Mouse (Mus musculus): ENCODE data around the gene Ocrl.

The Ocrl gene

DNA sequence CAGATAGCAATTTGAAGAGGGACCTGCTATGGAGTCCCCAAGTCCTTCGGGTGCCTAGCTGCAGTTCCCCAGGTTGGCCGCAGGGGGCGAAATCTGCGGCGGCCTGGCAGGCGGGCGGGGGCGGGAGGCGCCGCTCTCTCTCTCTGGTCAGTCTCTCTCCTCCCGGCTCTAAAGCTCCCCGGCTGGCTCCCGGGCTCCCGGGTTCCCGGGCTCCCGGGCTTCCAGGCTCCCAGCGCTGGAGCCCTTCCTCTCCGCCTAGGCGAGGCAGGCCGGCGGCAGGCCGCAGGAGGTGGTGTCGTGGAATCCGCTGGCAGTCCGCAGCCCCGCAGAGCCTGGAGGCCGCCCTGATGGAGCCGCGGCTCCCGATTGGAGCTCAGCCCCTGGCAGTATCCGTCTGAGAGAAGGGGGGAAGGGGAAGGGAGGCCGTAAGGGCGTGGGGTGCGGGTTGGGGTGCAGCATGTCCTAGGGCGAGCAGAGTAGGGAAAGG, at the start of gene Ocrl:
TSS of gene Ocrl (plus strand) at position 82 of the 487 bp plus-strand sequence.
- DNase-seq (ENCODE audit: low read depth, low spot score) = peak; percentile 46

DNA sequence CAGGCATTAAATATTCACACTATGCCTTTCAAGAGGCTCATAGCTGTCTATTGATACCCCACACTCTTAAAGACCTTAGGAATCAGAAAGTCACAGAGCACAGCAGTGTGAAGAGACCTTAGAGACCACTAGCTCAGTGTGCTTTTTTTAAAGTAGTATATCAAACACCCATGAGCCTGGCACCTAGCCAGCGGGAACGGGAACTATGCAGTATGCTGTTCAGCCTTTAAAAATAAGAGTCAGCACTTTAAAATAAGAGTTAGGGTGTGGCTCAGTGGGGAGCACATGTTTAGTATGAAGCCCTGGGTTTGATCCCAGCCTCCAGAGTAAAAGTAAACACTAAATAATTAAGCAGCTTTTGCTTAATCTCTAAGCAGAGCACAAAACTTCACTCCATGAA, 32.1 kb upstream of the Ocrl start:
- DNase-seq (ENCODE audit: low read depth, low spot score) = no peak

DNA sequence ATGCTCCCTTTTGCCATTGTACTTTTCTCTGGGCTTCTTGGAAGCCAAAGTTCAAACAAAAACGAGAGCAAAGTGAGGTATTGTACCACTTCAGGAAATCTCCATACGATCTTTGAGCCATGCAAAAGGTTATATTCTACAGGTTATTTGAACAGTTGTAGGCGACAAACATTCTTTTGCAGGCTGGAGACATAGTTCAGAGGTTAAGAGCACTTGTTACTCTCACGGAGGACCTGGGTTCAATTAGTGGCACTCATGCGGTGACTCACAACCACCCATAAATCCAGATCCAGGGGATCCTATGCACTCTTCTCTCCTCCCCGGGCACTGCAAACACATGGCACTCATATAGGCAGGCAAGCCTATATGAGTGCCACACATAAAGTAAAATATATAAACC, 29.4 kb upstream of the Ocrl start:
- no peak for DNase-seq (ENCODE audit: low read depth, low spot score)

DNA sequence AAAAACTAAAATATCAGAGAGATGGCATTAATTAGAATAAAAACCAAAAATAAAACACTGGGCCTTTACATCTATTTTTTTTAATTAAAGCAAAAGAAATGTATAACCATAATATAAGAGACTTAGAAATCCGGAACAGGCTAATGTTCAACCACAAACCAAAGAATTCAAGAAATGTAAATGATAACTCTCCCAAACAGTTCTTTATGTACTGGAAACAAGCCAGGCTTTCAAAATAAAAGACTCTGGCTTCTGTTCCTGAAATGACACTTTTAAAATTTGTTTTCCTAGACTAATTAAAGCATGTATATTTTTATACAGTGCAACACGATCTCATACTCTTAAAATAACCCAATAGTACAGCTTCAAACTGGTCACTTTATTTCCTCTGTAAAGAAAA, 24.8 kb upstream of the Ocrl start:
- no peak for DNase-seq (ENCODE audit: low read depth, low spot score)

DNA sequence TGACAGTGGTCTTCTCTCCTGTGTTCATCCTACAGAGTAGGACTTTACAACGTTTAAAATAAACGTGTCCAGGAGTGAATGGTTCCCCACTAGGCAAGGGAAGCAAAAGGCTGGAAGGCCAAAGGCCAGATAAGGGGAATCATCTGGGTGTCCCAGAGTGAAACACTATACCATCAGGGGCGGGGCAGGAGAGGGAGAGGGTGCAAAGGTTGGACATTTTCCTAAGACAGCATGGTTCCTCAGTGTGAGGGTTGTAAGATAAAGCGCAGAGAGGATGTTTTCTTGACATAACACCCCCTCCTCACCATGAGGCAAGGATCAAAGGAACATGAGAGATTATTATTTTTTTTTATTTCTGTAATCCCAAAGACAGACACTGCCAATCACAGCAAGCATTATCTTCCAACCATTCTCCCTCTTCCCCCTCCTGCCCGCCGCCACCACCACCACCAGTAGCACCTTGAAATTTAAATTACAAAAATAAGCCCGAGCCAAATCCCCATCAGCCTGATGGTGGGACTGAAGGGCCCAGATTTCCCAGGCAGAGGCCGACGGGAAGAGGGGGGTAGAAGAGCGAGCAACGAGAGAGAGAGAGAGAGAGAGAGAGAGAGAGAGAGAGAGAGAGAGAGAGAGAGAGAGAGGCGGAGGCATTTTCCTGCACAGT, 20.8 kb upstream of the Ocrl start:
- DNase-seq (ENCODE audit: low read depth, low spot score) = peak; percentile 8

DNA sequence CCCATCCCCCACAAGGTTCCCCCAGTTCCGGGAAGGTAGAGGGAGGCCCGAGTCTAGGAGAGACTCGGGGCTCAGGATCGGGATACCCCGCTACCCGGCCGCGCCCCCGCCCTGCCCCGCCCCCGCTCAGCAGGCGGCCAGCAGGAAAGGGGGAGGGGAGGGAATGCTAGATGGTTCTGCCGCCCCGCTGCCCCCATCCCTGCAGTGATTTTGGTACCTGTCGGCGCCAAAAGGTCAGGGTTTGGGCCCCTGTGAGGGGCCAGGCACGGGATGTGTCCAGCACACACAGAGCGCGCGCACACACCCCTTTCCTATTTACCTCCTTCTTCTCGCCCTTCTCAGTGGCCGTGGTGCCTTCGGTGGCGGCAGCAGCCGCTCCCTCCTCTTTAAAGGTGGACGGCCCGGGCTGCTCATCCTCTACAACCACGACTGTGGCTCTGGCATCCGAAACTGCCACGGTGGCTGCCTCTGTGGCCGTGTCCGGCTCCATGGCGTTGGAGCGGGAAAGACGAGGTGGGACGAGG, 20.2 kb upstream of the Ocrl start:
- no peak for DNase-seq (ENCODE audit: low read depth, low spot score)

DNA sequence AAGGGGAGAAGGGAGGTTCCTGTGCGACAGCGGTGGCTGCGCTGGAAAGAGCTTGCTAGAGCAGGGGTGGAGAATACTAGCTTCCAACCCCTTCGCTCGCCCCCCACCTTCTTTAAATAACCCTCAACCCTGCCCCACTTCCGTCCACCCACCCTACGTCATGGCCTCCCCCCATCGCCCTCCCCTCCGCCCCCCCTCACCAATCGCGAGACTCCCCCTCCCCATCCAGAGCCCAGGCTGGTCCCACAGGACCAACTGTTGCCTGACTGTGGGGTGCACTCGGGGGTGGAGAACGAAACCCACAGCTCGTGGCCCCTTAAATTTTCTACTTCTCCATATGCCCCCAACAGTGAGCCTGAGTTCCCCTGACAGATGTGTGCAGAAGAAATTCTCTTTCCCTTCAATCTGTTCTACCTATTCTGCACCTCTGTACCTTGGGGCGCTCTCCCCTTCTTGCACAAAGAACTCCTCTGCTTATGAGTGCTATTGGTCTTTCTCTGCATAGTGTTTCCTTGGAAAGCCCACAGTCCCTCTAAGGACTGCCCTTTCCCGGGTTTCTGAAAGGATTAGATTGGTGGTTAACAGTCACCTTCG, 19.7 kb upstream of the Ocrl start, which contains the start of gene Smarca1:
TSS of gene Smarca1 (minus strand) at position 544 of the 594 bp plus-strand sequence.
- no peak for DNase-seq (ENCODE audit: low read depth, low spot score)

DNA sequence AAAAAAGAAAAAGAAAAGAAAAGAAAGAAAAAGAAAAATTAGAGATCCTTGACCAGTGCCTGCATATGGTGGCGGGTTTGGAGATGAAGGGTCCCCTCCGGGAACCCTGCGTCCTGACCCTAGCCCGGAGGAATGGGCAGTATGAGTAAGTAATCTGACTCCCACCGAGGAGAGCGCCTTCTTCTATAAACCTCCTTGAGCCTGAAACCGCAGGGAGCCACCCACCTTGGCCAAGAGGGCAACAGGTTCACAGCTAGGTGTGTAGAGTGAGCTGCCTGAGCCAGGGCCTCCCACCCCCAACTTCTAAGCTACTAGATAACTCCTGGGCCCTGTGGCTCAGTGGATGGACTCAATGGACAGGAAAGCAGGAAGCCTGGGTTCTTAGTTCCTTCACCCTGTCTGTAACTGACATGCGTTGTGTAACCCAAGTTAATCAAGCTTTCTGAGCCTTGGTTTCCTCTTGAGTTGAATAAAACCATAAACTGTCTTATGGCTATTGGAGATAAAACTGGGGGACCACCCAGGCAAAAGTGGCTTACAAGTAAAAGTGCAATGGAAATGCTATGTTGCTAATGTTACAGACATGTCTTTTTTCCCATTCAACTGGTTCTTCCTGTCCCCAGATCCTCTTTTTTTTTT, 836 bp downstream of the Ocrl start:
- DNase-seq (ENCODE audit: low read depth, low spot score) = no peak

DNA sequence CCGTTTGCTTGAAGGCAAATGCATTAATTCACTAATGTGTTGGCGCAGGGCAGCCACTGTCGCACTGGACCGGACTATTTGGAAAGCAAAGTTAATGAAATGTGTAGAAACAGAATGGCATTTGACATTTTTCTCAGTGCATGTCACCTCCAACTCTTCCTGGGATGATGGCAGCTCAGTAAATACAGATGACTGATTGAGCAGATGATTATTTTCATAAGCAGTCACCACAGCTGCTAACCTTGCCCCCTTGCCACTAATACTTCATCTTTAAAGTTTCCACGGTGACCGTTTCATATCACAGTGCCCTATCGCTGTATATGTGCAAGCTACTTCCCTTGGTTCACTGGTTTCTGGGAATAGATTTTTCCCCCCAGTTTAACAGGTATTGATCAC, 1.4 kb downstream of the Ocrl start:
- DNase-seq (ENCODE audit: low read depth, low spot score) = no peak

DNA sequence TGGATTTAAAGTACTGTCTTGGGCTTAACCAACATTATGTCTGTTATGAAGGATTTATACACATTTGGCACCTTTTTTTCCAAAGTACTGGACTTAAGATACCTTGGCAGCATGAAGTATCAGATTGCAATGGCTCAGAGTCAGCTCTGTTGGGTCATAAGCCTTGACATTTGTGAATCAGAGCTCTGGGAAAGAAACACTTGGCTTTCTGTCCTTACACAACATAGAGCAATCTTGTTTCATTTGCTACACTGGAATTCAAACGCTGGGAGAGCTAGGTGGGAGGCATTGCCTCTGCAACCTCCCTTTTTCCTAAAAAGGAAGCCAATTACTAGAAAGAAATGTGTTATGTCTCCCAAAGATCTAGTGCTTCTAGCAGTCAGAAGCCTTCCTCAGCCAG, 4.6 kb downstream of the Ocrl start:
- peak; percentile 39 for DNase-seq (ENCODE audit: low read depth, low spot score)

DNA sequence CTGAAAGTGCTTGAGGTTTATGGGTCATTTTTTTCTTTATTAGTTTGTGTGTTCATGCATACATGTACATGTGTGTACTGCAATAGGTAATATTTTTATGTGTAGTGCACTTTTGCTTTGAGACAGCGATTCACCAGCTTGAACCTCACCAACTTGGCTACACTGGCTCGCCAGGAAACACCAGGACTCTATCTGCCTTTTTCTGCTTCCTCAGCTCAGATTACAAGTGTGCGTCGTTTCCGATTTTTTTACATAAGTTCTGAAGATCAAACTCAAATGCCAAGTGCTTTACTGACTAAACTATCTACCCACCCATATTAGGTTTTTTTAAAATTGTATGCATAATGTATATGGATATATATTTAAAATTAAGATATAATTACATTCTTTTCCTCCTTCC, 8.4 kb downstream of the Ocrl start:
- DNase-seq (ENCODE audit: low read depth, low spot score) = no peak

DNA sequence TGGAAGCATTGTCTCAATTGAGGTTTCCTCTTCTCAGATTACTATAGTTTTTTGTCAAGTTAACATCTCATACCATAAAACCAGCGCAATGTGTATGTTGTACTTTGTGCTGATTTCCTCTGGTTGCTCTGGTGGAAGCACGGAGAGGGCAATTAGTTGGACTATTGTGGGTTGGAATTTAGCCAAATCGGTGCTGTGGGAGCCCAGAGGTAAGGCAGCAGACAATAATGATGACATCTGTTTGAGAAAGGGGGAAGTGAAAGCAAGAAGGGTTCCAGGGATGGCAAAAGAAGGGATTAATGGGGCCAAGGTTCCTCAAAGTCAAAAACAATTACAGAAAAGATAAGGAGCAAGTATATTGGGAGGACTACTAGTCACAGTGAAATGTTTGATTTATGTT, 15.8 kb downstream of the Ocrl start:
- DNase-seq (ENCODE audit: low read depth, low spot score) = no peak

DNA sequence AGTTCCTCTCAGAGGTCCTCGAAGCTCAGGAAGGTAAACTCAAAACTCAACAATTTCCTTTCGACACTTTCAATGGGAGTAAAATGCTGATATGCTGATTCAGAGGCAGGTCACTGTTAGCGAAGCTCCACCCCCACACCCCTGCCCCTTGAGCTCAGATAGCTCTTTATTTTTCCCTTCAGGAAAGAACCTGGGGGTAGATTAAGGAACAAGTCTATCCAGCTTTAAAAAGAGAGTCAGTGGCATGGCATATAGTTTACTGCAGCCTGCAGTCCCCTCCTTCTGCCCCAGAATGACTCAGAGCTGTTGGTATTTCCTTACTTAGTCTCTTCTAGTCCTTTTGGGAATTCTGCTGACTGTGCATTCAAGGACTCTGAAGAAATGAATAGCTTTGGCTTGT, 18.3 kb downstream of the Ocrl start:
- DNase-seq (ENCODE audit: low read depth, low spot score) = no peak

DNA sequence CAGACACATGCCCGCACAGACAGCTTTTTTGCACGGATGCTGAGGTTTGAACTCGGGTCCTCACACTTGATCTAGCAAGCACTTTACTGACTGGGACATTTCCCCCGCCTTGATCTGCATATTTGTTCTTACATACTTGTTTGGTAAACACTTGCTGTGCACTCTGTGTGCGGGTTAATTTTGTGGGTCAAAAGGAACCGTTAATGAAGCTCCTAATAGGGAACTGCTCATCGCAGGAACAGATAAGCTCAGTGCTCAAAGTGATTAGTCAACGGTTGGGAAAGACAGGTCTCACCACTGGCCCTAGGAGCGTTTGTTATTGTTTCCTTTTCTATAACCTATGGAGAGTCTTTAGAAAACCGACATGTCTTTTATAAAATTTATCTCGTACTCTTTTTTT, 22.2 kb downstream of the Ocrl start:
- no peak for DNase-seq (ENCODE audit: low read depth, low spot score)

DNA sequence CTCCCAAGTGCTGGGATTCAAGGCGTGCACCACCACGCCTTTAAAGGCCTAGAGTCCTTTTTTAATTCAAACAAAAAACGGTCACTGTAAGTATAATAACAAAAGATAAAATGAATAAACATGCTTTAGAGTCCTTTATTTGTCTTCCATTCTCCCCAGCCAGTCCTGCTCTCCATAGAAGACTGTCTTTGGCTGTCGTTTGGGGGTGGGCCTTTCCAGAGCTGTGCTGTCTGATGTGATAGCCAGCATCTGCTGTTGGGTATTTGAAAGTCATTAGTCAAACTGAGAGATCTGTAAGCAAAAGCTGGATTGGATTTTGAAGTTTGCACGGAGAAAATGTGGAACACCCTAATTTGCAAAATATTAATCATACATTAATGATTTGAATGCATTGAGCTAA, 24.7 kb downstream of the Ocrl start:
- no peak for DNase-seq (ENCODE audit: low read depth, low spot score)

DNA sequence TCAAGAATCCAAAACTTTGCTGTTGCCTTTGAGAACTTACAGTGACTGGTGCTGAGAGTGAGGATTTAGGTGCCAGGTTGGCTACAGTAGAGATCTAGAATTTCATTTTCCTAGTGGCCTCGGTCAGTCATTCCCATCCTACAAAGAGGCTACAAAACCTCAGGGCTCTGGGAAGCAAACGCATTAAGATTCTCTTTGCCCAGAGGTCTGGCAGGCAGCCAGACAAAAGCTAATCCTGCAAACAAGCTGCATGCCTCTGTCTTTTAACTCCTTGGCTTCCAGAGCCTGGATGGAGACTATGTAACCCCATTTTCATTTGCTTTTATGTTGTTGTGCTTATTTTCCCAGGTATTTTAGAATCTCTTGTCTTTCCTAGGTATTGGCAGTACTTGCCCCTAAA, 25.6 kb downstream of the Ocrl start:
- DNase-seq (ENCODE audit: low read depth, low spot score) = no peak

DNA sequence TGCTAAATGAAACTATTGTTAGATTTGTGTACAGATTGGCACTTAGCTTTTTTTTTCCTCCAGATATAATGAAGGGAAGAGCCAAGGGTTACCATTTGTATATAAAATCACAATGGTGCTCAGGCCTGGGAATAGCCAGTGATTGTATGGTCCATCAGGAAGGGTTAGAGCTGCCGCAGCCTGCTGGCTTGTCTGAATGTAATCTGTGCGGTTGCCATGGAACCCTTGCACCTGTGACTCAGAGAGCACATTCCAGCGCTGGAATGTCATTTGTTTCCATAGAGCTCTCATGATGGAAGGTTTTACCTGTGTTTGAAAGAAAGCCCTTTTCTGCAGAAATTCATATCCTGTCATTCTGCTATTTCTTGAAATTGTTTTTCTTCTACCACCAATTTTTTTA, 37.5 kb downstream of the Ocrl start:
- no peak for DNase-seq (ENCODE audit: low read depth, low spot score)

DNA sequence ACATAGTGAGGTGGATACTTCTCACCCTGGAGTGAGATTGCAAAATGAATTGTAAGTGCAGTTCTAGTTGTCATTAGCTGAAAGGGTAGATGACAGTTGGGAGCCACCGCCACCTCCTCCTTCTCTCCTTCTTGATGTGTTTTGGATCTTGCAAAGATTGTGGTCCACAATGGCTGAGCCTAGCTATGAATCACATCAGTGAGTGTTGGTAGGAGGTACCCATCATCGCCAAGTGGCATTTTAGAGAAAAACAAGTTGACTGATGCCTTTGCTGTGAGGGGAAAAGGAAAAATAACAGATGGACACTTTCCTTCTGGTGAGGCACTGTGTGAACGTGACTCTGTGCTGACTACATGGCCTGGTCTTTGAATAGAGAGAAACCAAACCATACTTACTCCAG, 50.4 kb downstream of the Ocrl start:
- DNase-seq (ENCODE audit: low read depth, low spot score) = no peak

DNA sequence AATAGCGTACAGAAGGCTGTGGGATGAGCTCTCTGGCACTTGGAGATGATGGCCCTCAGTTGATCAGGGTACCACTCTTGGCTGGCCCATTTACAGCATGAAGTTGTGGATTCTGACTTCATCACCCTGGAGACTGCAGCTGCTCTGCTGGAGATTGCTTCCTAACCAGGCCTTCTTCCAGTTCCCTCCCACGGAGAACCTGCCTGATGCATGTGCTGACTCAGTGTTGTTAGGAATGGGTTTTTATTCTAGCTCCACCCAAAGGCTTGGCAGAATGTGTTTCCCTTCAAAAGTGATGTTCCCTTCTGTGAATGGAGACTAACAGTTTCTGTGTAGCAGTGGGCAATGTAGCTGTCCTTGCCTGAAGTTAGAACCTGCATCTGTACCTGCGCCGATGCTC, 58.2 kb downstream of the Ocrl start:
- peak; percentile 28 for DNase-seq (ENCODE audit: low read depth, low spot score)

DNA sequence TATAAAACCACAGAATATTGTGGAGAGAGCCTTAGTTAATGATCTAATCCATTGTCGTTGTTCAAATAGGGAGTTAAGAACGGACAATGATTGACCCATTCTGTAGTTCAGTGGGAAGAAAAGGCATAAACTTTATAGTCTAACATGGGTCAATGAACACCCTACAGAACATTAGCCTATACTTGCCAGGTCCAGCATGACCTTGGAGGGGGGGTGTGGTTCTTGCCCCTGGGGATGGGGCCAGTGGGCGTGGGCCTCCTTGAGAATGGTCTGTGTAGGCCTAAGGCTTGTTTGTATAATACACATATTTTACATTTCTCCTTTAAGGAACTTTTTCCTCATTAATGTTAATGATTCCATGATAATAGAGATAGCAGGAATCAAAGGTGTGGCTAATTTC, 58.7 kb downstream of the Ocrl start:
- DNase-seq (ENCODE audit: low read depth, low spot score) = no peak

DNA sequence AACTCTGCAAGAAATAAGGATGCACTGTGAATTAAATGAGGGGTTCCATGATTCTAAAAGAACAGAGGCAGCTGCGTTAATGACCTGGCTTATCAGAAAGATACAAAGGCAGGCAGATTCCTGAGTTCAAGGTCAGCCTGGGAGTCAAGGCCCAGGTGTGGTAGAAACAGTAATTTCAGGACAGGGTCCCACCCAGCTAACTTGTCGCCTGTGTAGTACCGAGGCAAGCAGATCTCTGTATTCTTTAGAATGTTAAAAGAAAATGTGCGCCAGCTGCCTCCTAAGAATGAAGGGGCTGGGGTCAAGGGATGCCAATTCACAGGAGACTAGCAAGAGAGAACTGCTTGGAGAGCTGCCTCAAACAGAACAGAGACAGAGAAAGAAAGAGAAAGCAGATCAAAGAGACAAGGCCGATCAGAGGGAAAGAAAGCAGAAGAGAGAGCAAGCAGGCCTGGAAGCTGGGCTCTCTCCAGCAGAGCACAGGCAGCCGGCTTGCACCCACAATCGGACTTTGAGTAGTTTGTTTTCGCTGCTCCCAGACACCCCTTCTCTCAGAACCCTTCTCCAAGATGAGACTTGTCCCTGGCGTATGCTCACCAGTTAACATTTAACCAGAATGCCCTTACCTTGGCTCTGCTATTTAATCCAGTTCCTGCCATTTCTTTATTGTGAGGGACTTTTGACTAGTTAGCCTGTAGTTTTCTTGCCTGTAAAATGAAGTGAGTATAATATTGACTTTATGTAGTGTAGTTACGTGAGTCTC, 59.4 kb downstream of the Ocrl start:
- no peak for DNase-seq (ENCODE audit: low read depth, low spot score)

DNA sequence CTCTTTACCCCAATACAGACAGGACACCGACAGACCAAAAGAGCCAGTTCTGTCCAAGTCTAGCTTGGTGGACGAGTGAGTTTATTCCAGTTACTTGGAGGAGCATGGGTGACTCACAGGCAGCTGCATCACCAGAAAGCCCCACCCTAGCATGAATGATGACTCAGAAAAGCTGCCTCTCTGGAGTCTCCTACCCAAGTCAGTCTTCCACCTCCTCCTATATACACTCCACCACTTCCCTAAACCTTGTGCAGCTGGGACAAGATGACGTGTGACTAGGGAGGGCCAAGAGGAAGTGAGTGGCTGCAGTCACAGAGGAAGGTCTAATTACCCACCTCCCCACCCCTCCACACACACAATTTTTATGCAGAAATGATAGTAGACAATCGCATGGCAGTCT, 64.4 kb downstream of the Ocrl start:
- peak; percentile 57 for DNase-seq (ENCODE audit: low read depth, low spot score)

All from skeletal muscle tissue, adult 2 months (tissue).